8 mouse cellular contexts compared by ENCODE assay signal in the genomic region with DNA sequence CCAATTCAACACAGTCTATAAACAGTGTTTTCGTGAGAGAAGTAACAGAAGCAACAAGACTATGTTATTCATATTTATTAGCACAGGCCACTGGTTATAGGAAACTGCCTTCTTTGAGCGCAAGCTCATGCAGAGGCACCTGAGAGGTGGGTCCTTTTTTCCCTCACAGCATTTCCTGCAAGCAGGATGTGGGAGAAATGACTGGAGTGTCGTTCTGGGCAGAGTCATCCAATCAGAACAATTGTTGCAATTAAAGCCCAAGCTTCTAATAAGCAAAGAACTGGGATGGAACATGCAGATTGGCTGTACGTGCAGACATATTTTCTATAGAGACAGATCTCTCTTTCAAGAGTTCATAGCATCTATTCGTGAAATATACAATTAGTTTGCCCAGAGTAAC. TPM values are rescaled to one million over a fixed set of nuclear protein-coding genes. Genes with fewer than 3 reads are reported as not detected.
DNase-seq lines count a peak whose midpoint lies in the region; ATAC-seq and TF ChIP-seq lines count a peak whose summit lies in the region.

No protein-coding gene starts in this region.

- peak overlapping the region; percentile 80 for H3K4me3 ChIP-seq in kidney, postnatal 0 days (replicated peaks; ENCODE audit: low read depth, low read length)
- peak overlapping the region; percentile 93 for H3K4me3 ChIP-seq in heart, postnatal 0 days (ENCODE audit: low read depth, low read length)
- H3K4me3 ChIP-seq in midbrain, embryonic 10.5 days: peak overlapping the region; percentile 88

- peak; percentile 49 for DNase-seq in kidney, postnatal 0 days (ENCODE audit: low spot score)
- no peak for DNase-seq in kidney, postnatal 4 days
- peak; percentile 41 for DNase-seq in cerebellum, adult 9-11 months
- no peak for DNase-seq in heart, postnatal 0 days (ENCODE audit: low spot score)
- DNase-seq in midbrain, embryonic 10.5 days (ENCODE audit: low spot score): no peak
- no peak for DNase-seq in urinary bladder, adult 18-20 months (ENCODE audit: low spot score in 2 of 2)
- no peak for DNase-seq in adrenal gland, postnatal 10 days
- no peak for DNase-seq in frontal cortex, postnatal 10 days (ENCODE audit: low spot score in 2 of 2)

- no peak for TF ChIP-seq EP300 in heart, postnatal 0 days (IDR thresholded peaks at IDR 0.05; ENCODE audit: low read depth)

- no peak for ATAC-seq in kidney, postnatal 0 days (replicated peaks; ENCODE audit: low FRiP score, low read depth)
- ATAC-seq in heart, postnatal 0 days (ENCODE audit: insufficient read depth, low read depth): no peak

- 36% methylated on average over 5 of the region's 5 CpGs for WGBS in kidney, postnatal 0 days
- WGBS in heart, postnatal 0 days: 64% methylated on average over 5 of the region's 5 CpGs
- WGBS in midbrain, embryonic 10.5 days: 67% methylated on average over 5 of the region's 5 CpGs

- H3K27ac ChIP-seq in kidney, postnatal 0 days: no peak overlapping the region
- H3K27ac ChIP-seq in heart, postnatal 0 days (ENCODE audit: low read depth): no peak overlapping the region
- no peak overlapping the region for H3K27ac ChIP-seq in midbrain, embryonic 10.5 days (replicated peaks)

- H3K4me1 ChIP-seq in kidney, postnatal 0 days (replicated peaks; ENCODE audit: insufficient read depth, low read length): no peaks in the 10 kb centered on the region
- no peaks in the 10 kb centered on the region; the same call in 1 of the 2 replicates for H3K4me1 ChIP-seq in heart, postnatal 0 days (ENCODE audit: control insufficient read depth, insufficient read depth)
- H3K4me1 ChIP-seq in midbrain, embryonic 10.5 days: peaks cover 25% of the 10 kb centered on the region

- no peaks in the 10 kb centered on the region for H3K27me3 ChIP-seq in kidney, postnatal 0 days (ENCODE audit: insufficient read depth, low read length)
- no peaks in the 10 kb centered on the region for H3K27me3 ChIP-seq in heart, postnatal 0 days (ENCODE audit: control insufficient read depth, insufficient read depth, low read length)
- H3K27me3 ChIP-seq in midbrain, embryonic 10.5 days (ENCODE audit: low read depth, poor library complexity, severe bottlenecking): peaks cover 7% of the 10 kb centered on the region; the same call in 1 of the 2 replicates

- H3K9ac ChIP-seq in kidney, postnatal 0 days (ENCODE audit: low read depth, low read length): no peak overlapping the region
- H3K9ac ChIP-seq in heart, postnatal 0 days (replicated peaks; ENCODE audit: low read depth, low read length): no peak overlapping the region

- no peaks in the 10 kb centered on the region for H3K9me3 ChIP-seq in kidney, postnatal 0 days (replicated peaks; ENCODE audit: low read length)
- H3K9me3 ChIP-seq in heart, postnatal 0 days (replicated peaks; ENCODE audit: control insufficient read depth, low read length): no peaks in the 10 kb centered on the region
- no peaks in the 10 kb centered on the region for H3K9me3 ChIP-seq in midbrain, embryonic 10.5 days (replicated peaks)

- peak overlapping the region; percentile 81 for H3K4me2 ChIP-seq in kidney, postnatal 0 days (ENCODE audit: low read length)
- H3K4me2 ChIP-seq in heart, postnatal 0 days (ENCODE audit: low read depth, low read length): peak overlapping the region; percentile 95

- H3K36me3 ChIP-seq in kidney, postnatal 0 days (ENCODE audit: insufficient read depth, low read length): no peaks in the 10 kb centered on the region
- H3K36me3 ChIP-seq in heart, postnatal 0 days (replicated peaks; ENCODE audit: control insufficient read depth, insufficient read depth, low read length): no peaks in the 10 kb centered on the region
- H3K36me3 ChIP-seq in midbrain, embryonic 10.5 days: no peaks in the 10 kb centered on the region

- TF ChIP-seq CTCF in kidney, postnatal 0 days (IDR thresholded peaks at IDR 0.05; ENCODE audit: low read depth): no peak
- no peak for TF ChIP-seq CTCF in heart, postnatal 0 days (IDR thresholded peaks at IDR 0.05; ENCODE audit: low read depth)

RNA-seq across cellular contexts. Expression of a gene that starts 2.1 kb away (rescaled TPM):
- 1.3 and 1.5 TPM in 2 replicates for polyA plus RNA-seq in kidney, postnatal 0 days (2015; fragmentation: Nextera tagmentation; extraction: Ambion mirVana)
- total RNA-seq in heart, postnatal 0 days (2014; rRNA removed; ENCODE audit: low replicate concordance): 3.5 and 3.6 TPM in 2 replicates
- 0.71 and 0.75 TPM in 2 replicates for polyA plus RNA-seq in heart, postnatal 0 days (2015; fragmentation: Nextera tagmentation; extraction: Ambion mirVana)
- polyA plus RNA-seq in midbrain, embryonic 10.5 days (2016; fragmentation: Nextera tagmentation; extraction: Ambion mirVana): 1.00 and 1.2 TPM in 2 replicates
- total RNA-seq in adrenal gland, postnatal 10 days (2021): 10 to 100 TPM; 10.7 to 15.4 TPM

Comparison
In these comparisons a context has a peak if more than half of its experiments do, and no peak if none do; other contexts are left out.
1. DNase-seq: peak in kidney, postnatal 0 days (single experiment) and cerebellum, adult 9-11 months (single experiment); none in kidney, postnatal 4 days (0 of 2), heart, postnatal 0 days (single experiment), midbrain, embryonic 10.5 days (single experiment), urinary bladder, adult 18-20 months (0 of 2), adrenal gland, postnatal 10 days (single experiment) and frontal cortex, postnatal 10 days (0 of 2).
2. Peak in every context shown above with its lines, with median percentiles within 50 percentile points of each other: H3K4me3 ChIP-seq.